Mouse (Mus musculus) ES-E14 (cell line): ENCODE measurements around the gene Ppp2r3a.

ENCODE experiments used
- CHD2 ChIP-seq: IDR thresholded peaks from 2 replicates; pipeline ENCODE4 v1.6.1; 2014; ENCODE audit warnings: mild to moderate bottlenecking, low read depth, low read length, inconsistent platforms
- HCFC1 ChIP-seq: IDR thresholded peaks from 2 replicates; pipeline ENCODE4 v1.6.1; 2012; ENCODE audit warnings: low read length, inconsistent platforms, borderline replicate concordance; ENCODE audit not compliant: insufficient read depth
- MAFK ChIP-seq: IDR thresholded peaks from 2 replicates; pipeline ENCODE4 v1.6.1; 2014; ENCODE audit warnings: mild to moderate bottlenecking, low read depth, low read length, inconsistent platforms; ENCODE audit not compliant: insufficient read depth
- ZC3H11A ChIP-seq: IDR thresholded peaks from 2 replicates; pipeline ENCODE4 v1.6.1; 2012; ENCODE audit warnings: low read depth, mild to moderate bottlenecking, inconsistent platforms, low read length, borderline replicate concordance
- ZNF384 ChIP-seq: IDR thresholded peaks from 2 replicates; pipeline ENCODE4 v1.6.1; 2012; ENCODE audit warnings: low read depth, low read length, inconsistent platforms

DNA sequence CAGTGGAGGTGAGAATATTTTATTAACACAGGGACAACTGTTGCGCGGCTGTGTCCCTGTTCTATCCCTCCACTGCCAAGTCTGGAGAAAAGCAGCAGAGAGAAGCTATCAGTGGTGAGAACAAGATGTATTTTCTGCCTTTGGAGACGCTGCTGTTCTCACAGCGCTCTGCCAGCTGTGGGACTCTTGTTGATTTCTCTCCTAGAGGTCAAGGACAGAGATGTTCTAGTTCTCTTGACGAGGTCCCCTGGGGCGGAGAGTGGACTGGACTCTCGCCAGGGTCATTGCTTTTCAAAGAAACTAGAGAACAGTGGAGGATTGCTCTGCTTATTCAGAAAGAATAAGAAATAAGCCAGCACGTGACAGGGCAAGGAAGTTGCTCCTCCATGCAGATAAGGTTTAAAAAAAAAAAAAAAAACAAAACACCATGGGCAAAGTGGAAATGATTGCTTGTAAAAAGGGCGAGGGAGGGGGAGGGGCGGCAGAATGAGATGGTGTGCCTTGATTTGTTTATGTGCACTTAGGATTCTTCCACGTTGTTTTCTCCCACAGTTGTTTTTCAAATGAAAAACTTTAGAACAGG is 10.5 kb upstream of the Ppp2r3a start:
- TF ChIP-seq HCFC1 = no peak
- no peak for TF ChIP-seq CHD2
- no peak for TF ChIP-seq MAFK
- TF ChIP-seq ZC3H11A = no peak
- no peak for TF ChIP-seq ZNF384
